Mouse (Mus musculus): ENCODE data around the gene Nbea. TPM values are rescaled to one million over a fixed set of nuclear protein-coding genes. Genes with fewer than 3 reads are reported as not detected.

The Nbea gene
- polyA plus RNA-seq, 1 experiment: 1.8 TPM

DNA sequence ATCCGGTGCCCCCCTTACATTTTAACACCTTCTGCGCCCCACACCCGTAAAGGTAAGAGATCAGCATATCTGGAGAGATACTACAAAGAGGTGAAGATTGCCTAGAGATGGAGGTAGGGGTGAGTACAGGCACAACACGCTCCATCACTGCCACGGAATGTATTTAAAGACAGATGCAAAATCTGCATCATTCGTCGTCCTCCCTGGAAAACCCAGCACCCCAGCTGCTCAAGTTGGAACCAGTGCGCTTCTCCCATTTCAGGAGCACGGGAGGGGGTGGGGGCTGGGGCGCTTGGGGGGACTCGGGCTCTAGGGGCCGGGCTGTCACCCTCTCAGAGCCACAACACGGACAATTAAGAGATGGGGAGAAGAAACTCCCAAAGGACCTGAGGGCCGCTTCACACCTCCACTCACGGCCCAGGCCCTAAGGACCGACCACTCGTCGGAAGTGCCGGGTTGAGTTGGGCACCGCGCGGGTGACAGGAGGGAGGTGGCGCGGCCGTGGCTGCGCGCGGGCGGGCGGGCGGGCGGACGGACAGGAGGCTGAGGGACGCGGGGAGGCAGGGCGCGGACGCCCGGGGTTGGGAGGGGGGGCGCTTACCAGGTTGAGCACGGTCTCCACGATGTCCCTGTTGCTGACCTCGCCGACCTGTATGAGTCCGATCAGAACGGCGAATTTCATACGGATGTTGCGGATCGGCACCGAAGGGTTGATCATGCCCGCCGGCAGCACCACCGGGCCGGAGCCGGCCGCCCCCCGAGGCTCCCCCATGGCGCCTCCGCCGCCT is 936 bp downstream of the Nbea start:
- 3% methylated on average over 58 of the region's 61 CpGs for WGBS
- peaks cover 6% of the 10 kb centered on the region; the same call in 1 of the 2 replicates for H3K27me3 ChIP-seq (ENCODE audit: control insufficient read depth, insufficient read depth, low read length)
- H3K36me3 ChIP-seq (ENCODE audit: control insufficient read depth, insufficient read depth, low read length): no peaks in the 10 kb centered on the region
- H3K4me3 ChIP-seq (ENCODE audit: control insufficient read depth, insufficient read depth, low read length): no peak overlapping the region
- no peak for DNase-seq
- H3K4me1 ChIP-seq (replicated peaks; ENCODE audit: control insufficient read depth, insufficient read depth, low read length): 0 out of 2 replicates have a peak, but pooled peaks cover 4% of the 10 kb centered on the region
- no peak overlapping the region for H3K27ac ChIP-seq (ENCODE audit: control insufficient read depth, insufficient read depth, low read length)
- TF ChIP-seq CTCF (IDR thresholded peaks at IDR 0.05; ENCODE audit: borderline replicate concordance, control insufficient read depth, extremely low read depth, insufficient read depth, low read length, poor library complexity): no peak

DNA sequence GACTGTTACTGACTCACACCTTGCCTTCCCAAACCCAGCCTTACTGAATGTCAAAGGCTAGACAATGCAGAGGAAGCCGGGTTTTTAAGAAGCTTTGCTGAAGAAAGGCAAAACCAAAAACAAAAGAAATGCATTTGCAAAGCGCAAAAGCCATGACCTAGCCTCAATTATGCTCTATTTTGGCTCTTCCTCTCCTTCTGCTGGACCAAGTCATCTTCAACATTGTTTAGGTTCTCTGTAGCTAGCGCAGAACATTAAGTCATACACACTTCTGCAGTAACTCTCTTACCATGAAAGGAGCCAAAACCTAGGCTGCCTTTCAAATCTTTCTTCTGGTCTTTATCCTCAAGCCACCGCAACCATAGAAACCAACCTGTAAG is 1.5 kb downstream of the Nbea start:
- Histone ChIP-seq H3K27ac (ENCODE audit: control insufficient read depth, insufficient read depth, low read length) (no peak overlapping the region), H3K36me3 (ENCODE audit: control insufficient read depth, insufficient read depth, low read length) (no peaks in the 10 kb centered on the region), H3K4me1 (replicated peaks; ENCODE audit: control insufficient read depth, insufficient read depth, low read length) (0 out of 2 replicates have a peak, but pooled peaks cover 4% of the 10 kb centered on the region), H3K4me3 (ENCODE audit: control insufficient read depth, insufficient read depth, low read length) (no peak overlapping the region), H3K27me3 (ENCODE audit: control insufficient read depth, insufficient read depth, low read length) (peaks cover 6% of the 10 kb centered on the region; the same call in 1 of the 2 replicates)
- TF ChIP-seq CTCF (IDR thresholded peaks at IDR 0.05; ENCODE audit: borderline replicate concordance, control insufficient read depth, extremely low read depth, insufficient read depth, low read length, poor library complexity): no peak
- TF ChIP-seq POLR2A (IDR thresholded peaks at IDR 0.05; ENCODE audit: control insufficient read depth, extremely low read depth, insufficient read depth, low read length, poor library complexity): no peak
- WGBS: 32% methylated on average over 4 of the region's 4 CpGs
- DNase-seq: no peak

DNA sequence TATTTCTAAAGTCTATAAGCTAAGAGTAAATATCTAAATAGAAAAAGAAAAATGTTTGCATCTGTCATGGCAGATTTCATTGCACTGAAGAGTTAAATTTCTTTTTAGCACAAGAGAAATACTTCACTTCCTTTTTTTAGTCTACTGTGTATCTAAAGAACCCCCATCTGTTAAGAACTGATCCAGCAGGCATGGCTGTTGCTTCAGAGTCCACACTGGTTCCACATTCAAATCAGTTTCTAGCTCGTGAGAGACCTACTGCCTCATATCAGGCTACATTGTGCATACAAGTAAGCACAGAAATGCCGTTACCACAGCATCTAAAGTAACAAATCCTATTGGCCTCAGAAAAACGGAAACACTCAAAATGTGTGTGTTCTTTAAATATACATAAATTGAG is 2.5 kb downstream of the Nbea start:
- no peak for TF ChIP-seq CTCF (IDR thresholded peaks at IDR 0.05; ENCODE audit: borderline replicate concordance, control insufficient read depth, extremely low read depth, insufficient read depth, low read length, poor library complexity)
- no peak for TF ChIP-seq POLR2A (IDR thresholded peaks at IDR 0.05; ENCODE audit: control insufficient read depth, extremely low read depth, insufficient read depth, low read length, poor library complexity)
- WGBS: 13% methylated on average over 3 of the region's 3 CpGs
- no peak for DNase-seq

DNA sequence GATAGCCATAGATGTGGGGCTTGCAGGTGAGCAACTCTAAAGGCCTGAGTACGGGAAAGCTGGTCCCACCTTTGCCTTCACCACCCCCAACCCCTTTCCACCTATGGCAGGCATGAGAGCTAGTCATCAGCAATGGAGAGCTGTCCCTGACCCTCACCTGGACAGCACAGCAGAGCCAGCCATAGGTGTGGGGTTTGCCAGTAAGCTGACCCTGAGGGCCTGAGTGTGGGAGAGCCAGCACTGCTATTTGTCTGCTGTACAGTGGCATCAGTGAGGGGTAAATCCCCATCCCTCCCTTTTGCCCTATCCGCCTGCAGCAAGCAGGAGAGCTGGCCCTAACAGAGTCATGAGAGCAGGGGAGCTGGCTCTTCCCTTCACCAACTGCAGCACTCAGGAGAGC is 25.6 kb downstream of the Nbea start:
- TF ChIP-seq CTCF (IDR thresholded peaks at IDR 0.05; ENCODE audit: borderline replicate concordance, control insufficient read depth, extremely low read depth, insufficient read depth, low read length, poor library complexity): no peak
- no peak for TF ChIP-seq POLR2A (IDR thresholded peaks at IDR 0.05; ENCODE audit: control insufficient read depth, extremely low read depth, insufficient read depth, low read length, poor library complexity)
- Histone ChIP-seq H3K27me3 (ENCODE audit: control insufficient read depth, insufficient read depth, low read length) (no peaks in the 10 kb centered on the region), H3K27ac (ENCODE audit: control insufficient read depth, insufficient read depth, low read length) (no peak overlapping the region), H3K36me3 (ENCODE audit: control insufficient read depth, insufficient read depth, low read length) (no peaks in the 10 kb centered on the region), H3K4me1 (replicated peaks; ENCODE audit: control insufficient read depth, insufficient read depth, low read length) (no peaks in the 10 kb centered on the region), H3K4me3 (ENCODE audit: control insufficient read depth, insufficient read depth, low read length) (no peak overlapping the region)
- 94% methylated on average over 2 of the region's 2 CpGs for WGBS
- no peak for DNase-seq

More for the DNA sequence above, 2.5 kb downstream of the Nbea start:
- Histone ChIP-seq H3K36me3 (ENCODE audit: control insufficient read depth, insufficient read depth, low read length) (no peaks in the 10 kb centered on the region), H3K4me3 (ENCODE audit: control insufficient read depth, insufficient read depth, low read length) (no peak overlapping the region), H3K27me3 (ENCODE audit: control insufficient read depth, insufficient read depth, low read length) (peaks cover 6% of the 10 kb centered on the region; the same call in 1 of the 2 replicates), H3K4me1 (replicated peaks; ENCODE audit: control insufficient read depth, insufficient read depth, low read length) (0 out of 2 replicates have a peak, but pooled peaks cover 4% of the 10 kb centered on the region), H3K27ac (ENCODE audit: control insufficient read depth, insufficient read depth, low read length) (no peak overlapping the region)

DNA sequence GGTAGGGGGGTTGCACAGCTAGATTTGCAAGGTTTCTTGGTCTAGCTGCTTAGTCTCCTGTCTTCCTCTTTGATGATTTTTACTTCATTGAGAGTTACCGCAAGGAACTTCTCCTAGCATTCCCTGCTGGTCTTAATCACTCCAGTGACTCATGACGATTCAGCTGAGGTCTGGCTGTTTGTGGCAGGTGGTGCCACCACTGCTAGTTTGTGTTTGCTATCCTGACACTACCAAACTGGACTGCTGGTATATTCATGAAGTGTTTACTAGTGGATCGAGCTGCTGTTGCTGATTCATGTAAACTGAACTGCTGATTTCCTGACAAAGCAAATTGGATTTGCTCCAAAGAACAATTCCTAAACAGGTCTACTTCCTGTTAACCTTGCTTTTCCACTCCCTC is 56.8 kb downstream of the Nbea start:
- WGBS: 91% methylated on average over 3 of the region's 3 CpGs
- no peak overlapping the region for H3K27ac ChIP-seq (ENCODE audit: control insufficient read depth, insufficient read depth, low read length)
- H3K4me1 ChIP-seq (replicated peaks; ENCODE audit: control insufficient read depth, insufficient read depth, low read length): no peaks in the 10 kb centered on the region
- H3K4me3 ChIP-seq (ENCODE audit: control insufficient read depth, insufficient read depth, low read length): no peak overlapping the region
- no peak for TF ChIP-seq CTCF (IDR thresholded peaks at IDR 0.05; ENCODE audit: borderline replicate concordance, control insufficient read depth, extremely low read depth, insufficient read depth, low read length, poor library complexity)
- TF ChIP-seq POLR2A (IDR thresholded peaks at IDR 0.05; ENCODE audit: control insufficient read depth, extremely low read depth, insufficient read depth, low read length, poor library complexity): no peak
- no peaks in the 10 kb centered on the region for H3K27me3 ChIP-seq (ENCODE audit: control insufficient read depth, insufficient read depth, low read length)
- no peak for DNase-seq
- H3K36me3 ChIP-seq (ENCODE audit: control insufficient read depth, insufficient read depth, low read length): no peaks in the 10 kb centered on the region

DNA sequence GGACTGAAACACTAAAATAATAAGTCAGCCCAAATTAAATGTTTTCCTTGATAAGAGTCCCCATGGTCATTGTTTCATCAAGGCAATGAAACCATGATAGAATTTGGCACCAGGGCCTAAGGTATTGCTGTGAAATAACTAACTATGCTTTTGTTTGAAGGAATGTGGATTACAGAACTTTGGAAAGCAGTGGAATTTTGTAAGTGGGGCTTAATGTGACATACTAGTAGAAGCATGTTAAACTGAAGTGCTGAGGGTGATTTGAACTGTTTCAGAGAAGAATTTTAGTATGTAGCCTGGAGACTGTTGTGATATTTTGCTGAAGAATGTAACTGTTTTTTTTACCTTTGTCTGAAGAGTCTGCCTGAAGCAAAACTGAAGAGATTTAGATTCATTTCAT is 66.9 kb downstream of the Nbea start:
- DNase-seq: no peak
- Histone ChIP-seq H3K27ac (ENCODE audit: control insufficient read depth, insufficient read depth, low read length) (no peak overlapping the region), H3K36me3 (ENCODE audit: control insufficient read depth, insufficient read depth, low read length) (no peaks in the 10 kb centered on the region), H3K4me3 (ENCODE audit: control insufficient read depth, insufficient read depth, low read length) (no peak overlapping the region), H3K27me3 (ENCODE audit: control insufficient read depth, insufficient read depth, low read length) (no peaks in the 10 kb centered on the region), H3K4me1 (replicated peaks; ENCODE audit: control insufficient read depth, insufficient read depth, low read length) (no peaks in the 10 kb centered on the region)
- TF ChIP-seq POLR2A (IDR thresholded peaks at IDR 0.05; ENCODE audit: control insufficient read depth, extremely low read depth, insufficient read depth, low read length, poor library complexity): no peak
- TF ChIP-seq CTCF (IDR thresholded peaks at IDR 0.05; ENCODE audit: borderline replicate concordance, control insufficient read depth, extremely low read depth, insufficient read depth, low read length, poor library complexity): no peak
